Mouse (Mus musculus) WW6 (cell line): ENCODE data around the gene Gpnmb.
A peak's percentile ranks its signal among the peaks of the same experiment; 100 is the strongest.

Source experiments
- DNase-seq: peaks from one replicate; pipeline ENCODE4 v3.0.0-alpha.2; 2013; ENCODE audit warnings: low read depth, low spot score

Gpnmb gene

GRCm38 (mm10) chr6:49031230-49031629 is 5.1 kb upstream of the Gpnmb start:
- no peak for DNase-seq

DNA sequence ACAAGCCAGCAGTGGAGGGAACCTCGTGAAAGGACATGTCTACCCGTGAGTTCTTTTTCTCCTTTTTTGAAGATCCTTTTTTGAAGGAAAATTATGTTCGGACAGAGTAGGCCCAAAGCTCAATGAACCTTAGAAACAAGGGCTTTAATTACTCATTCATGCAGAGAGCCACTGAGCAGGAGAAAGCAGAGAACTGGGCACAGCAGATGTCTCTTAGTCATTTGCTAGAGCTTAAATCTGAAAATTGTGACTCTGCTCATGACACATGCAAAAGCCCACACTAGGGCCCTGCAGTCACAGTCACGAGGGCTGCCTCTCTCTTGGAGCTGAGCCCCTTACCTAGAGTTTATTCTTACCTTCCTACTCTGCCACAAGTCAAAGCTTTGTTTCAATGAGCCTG is 3.6 kb upstream of the Gpnmb start:
- DNase-seq = no peak

DNA sequence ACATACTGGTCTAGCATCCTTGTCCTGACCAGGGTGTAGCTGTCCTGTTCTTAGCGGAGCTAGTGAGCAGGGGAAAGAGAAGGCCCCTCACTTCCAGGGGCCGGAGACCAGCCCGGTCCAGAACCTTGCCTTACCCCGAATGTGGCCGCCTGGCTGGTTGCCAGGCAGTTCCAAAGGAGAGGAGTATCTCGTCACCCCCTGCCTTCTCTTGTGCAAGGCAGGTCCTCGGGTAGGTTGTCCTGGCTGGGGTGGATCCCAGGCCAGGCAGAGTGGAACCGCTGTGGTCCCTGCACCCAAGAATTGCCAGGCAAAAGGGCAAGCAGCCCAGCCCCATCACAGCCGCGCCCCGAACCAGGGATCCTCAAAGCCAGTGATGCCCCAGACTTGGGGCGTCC is 919 bp downstream of the Gpnmb start:
- no peak for DNase-seq

DNA sequence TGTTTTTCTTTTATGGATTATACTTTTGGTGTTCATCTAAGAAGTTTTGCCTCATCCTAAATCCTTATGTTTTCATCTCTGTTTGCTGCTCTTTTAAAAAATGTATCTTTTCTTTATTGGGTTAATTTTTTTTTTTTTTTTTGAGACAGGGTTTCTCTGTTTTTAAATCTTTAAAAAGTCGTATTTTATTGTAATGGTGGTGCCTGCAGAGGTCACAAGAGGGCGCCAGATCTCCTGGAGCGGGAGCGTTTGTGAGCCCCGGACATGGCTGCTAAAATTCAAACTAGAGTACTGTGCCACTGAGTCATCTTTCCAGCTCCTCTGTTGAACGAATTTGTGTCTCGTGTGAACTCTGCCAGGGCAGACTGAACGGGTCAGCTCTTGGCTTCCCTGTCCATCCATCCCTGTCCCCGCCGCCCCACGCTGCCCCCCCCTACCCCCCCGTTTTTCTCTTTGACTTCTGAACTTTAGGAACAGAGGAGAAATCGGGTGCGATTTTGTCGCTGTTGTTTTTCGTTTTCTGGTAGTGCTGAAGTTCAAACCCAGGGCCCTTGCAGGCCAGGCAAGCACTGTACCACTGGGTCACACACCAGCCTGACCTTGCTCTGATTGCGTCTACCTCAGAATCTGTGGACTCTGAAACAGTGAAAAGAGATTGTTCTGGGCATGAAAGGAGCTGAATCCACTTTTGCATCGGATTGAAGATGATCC is 3.3 kb downstream of the Gpnmb start:
- DNase-seq = no peak

GRCm38 (mm10) chr6:49046502-49046901 is 10.2 kb downstream of the Gpnmb start:
- no peak for DNase-seq

DNA sequence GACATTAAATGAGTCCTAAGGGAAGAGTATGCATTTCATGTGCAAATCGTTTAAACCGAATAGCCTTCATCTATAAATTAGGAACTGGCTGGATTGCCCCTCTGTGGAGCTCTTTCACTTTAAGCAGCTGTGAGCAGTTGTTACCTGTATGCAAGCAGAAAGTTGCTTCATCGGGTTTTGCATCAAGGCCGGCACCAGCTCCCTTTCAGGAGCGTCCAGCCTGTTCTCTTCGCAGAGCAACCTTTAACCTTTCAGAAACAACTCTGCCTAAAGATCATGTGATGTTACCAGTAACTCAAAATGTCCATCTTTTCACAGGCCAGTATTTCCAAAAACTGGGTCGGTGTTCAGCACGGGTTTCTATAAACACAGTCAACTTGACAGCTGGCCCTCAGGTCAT is 10.6 kb downstream of the Gpnmb start:
- DNase-seq = no peak

DNA sequence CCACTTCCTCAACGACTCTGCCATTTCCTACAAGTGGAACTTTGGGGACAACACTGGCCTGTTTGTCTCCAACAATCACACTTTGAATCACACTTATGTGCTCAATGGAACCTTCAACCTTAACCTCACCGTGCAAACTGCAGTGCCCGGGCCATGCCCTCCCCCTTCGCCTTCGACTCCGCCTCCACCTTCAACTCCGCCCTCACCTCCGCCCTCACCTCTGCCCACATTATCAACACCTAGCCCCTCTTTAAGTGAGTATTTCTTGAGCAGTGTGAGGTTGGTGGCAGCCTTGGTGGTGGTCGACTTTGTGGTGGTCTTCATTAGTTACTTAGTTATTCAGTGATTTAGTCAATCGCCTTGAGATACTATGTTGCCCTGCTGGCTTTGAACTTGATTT is 11.5 kb downstream of the Gpnmb start:
- DNase-seq = no peak

DNA sequence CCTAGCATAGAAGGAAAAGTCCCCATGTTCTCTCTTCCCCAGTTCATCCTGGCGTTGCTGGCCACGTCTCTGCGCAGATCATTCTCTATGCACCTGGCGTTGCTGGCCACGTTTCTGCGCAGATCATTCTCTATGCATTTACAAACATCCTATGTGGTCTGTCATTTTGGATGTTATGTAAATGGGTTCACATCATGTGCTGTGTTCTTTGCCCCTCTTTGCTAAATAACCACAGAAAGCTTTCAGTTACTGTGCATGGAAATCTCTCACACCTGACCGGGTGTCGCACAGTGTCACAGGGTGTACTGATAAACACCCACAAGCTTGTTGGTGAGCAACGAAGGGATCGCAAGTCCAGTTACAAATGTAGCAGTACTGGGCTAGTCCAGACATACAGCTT is 12.0 kb downstream of the Gpnmb start:
- DNase-seq = no peak

DNA sequence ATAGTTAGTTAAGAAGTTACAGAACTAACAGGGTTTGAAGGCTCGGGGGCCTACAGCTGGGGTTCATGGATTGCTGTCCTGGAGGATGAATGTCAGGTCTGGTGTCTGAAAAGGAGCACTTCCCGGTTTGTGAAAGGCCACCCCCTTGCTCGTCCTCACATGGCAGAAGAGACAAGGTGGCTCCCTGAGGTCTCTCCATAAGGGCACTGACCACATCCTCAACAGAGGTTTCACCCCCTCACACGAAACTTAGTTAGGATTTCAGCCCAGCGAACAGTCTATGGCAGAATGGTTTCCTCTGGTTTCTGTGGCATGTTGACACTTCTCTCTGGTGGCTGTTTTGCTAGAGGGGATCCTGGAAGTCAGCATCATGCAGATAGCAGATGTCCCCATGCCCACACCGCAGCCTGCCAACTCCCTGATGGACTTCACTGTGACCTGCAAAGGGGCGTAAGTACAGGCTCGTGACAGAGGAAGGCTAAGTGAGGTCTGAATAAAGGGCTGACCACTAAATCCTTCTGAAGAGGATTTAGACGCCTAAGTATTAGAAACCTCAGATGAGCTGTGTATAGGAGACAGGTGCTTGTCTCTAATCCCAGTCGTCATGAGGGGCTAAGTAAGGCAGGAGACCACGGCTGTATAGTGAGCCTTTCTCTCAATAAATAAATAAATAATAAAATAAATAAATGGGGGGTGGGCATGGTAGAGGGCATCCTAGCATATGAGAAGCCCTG is 14.5 kb downstream of the Gpnmb start:
- DNase-seq = no peak

DNA sequence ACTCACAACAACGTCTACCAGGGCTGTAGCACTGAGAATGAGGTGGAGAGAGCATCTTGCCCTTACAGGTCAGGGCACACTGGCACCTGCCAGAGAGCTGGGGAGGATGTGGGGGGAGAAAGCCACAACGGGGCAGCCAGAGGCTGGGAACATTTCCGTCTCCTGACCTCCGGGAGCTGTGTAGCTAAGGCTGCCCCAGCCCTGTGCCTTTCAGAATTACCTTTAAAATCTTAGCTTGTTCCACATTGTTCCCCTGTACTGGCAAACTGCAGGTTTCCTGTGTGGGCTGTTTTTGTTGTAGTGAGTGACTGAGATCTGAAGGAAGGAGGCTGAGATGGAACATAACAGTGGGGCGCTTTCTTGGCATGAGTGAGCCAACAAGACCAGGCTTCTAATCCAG is 15.8 kb downstream of the Gpnmb start:
- DNase-seq = no peak

GRCm38 (mm10) chr6:49055256-49055733 is 18.9 kb downstream of the Gpnmb start:
- no peak for DNase-seq

GRCm38 (mm10) chr6:49056009-49056408 is 19.7 kb downstream of the Gpnmb start:
- no peak for DNase-seq

GRCm38 (mm10) chr6:49057053-49058021 is 21.0 kb downstream of the Gpnmb start:
- DNase-seq = no peak

DNA sequence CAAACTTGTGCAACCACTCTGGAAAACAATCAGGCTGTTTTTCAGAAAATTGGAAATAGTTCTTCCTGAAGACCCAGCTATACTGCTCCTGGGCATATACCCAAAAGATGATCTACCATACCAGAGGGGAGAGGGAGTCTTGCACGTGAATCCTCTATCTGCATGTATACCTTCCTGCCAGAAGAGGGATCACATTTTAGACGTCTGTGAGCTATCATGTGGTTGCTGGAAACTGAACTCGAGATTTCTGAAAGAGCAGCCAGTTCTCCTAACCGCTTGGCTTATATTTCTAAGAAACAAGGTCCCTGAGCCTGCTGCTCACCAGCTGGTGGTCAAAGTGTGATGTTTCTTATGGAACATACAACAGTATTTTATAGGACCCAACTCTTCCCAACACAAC is 32.0 kb downstream of the Gpnmb start:
- DNase-seq = no peak

DNA sequence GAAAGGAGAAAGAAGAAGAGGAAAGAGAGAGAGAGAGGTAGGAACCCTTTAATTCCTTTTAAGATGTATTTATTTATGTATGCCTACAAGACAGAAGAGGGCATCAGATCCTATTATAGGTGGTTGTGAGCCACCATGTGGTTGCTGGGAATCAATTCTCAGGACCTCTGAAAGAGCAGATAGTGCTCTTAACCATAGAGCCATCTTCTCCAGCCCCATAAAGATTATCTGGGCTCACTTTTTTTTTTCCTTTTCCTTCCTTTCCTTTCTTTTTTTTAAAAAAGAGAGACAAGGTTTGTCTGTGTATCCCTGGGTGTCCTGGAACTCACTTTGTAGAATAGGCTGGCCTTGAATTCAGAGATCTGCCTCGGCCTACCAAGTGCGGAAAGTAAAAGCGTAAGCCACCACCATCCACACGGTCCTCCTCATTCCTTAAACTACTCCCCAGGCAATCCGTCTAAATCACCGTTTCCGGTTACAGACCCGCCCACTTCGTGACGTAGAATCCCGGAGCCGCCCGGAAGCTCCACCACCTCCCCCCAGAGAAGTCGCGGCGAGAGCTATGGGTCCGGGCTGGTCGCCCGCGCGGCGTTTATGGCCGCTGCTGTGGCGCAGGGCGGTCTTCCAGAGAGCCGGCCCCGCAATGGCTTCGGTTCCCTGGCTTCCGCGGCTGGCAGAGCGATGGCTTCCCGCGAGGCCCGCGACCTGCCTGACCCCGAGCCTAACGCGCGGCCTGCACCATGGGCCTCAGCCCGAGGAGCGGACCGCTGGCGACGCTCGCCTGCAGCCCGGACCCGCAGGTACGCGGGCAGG is 37.2 kb downstream of the Gpnmb start, which contains the start of gene Malsu1:
Gene Malsu1 (plus strand): TSS at position 492 of the 813 bp plus-strand sequence.
- DNase-seq = peak; percentile 84

- no peak for DNase-seq
These were observed 37.8 kb downstream of the Gpnmb start for GRCm38 (mm10) chr6:49074117-49074490.

DNA sequence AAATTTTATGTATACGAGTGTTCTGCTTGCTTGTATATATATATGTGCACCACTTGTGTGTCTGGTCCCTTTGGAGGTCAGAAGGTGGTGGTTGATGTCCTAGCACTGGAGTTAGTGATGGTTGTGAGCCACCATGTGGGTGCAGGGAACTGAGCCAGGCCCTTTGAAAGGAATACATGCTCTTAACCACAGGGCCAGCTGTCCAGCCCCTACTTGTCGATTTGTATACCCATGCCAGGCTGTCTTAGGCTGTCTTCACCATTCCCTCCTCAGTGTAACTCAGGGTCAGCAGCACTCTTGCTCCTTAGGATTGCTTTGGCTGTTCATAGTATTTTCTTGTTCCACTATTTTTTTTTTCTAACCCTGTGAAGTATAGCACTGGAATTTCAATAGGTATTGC is 41.5 kb downstream of the Gpnmb start:
- no peak for DNase-seq

DNA sequence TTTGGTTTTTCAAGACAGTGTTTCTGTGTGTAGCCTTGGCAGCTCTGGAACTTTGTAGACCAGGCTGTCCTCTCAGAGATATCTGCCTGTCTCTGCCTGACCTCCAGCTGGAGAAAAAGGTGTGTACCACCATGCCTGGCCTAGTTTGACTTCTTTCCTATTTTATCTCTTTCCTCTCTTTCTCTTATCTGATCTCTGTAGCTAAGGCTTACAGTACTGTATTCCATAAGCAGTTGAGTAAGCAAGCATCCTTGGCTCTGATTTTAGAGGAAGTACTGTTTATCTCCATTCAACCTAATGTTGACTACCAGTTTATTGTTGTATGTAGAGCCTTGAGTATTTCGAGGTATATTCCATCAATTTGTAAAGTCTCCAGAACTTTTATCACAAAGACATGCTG is 43.0 kb downstream of the Gpnmb start:
- no peak for DNase-seq

- no peak for DNase-seq
These were observed 46.7 kb downstream of the Gpnmb start for GRCm38 (mm10) chr6:49083008-49083407.

DNA sequence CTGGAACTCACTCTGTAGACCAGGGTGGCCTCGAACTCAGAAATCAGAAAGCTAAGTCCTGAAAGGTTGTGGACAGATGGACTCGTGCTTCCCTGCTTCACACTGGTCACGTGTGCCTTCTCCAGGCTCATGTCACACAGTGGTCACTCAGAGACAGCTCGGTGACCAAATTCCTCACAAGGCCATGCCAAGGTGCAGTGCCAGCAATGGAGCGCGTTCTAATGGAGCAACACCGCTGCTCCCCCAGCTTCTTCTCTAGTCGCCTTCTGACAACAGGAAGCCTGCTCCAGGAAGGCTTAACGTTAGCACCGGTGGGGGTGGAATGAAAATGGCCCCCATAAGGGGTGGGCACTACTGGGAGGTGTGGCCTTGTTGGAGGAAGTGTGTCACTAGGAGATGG is 58.6 kb downstream of the Gpnmb start:
- no peak for DNase-seq

- DNase-seq = no peak
These were observed 60.1 kb downstream of the Gpnmb start for GRCm38 (mm10) chr6:49096421-49096820.
